Mouse (Mus musculus): Measurements from ENCODE around the gene F10. TPM values are rescaled to one million over a fixed set of nuclear protein-coding genes. Genes with fewer than 3 reads are reported as not detected.

The F10 gene
- total RNA-seq (2023), result not detected

DNA sequence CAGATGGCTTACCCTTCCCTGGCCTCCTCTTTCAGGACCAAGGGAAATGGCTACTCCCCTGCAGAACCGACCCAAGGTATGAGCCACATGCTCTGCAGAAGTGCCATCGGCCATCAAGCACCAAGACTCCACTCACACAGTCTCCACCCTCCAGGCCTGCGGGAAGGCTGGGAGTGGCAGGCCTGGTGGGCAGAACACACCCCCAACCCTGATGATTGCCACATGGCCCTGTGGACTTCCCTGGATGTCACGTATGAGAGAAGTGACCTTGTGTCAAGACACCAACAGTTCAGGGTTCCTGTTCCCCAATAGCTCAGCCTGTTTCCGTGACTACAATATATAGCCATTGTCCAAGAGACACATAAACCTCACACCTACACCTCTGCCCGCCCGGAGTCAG lies at the start of gene F10:
Gene F10 (plus strand): TSS at position 294 of the 400 bp plus-strand sequence.

GRCm38 (mm10) chr8:13025487-13026224 lies 11.5 kb upstream of the F10 start, which contains the start of gene F7:
Gene F7, plus strand, starts transcription at chr8:13026034.

DNA sequence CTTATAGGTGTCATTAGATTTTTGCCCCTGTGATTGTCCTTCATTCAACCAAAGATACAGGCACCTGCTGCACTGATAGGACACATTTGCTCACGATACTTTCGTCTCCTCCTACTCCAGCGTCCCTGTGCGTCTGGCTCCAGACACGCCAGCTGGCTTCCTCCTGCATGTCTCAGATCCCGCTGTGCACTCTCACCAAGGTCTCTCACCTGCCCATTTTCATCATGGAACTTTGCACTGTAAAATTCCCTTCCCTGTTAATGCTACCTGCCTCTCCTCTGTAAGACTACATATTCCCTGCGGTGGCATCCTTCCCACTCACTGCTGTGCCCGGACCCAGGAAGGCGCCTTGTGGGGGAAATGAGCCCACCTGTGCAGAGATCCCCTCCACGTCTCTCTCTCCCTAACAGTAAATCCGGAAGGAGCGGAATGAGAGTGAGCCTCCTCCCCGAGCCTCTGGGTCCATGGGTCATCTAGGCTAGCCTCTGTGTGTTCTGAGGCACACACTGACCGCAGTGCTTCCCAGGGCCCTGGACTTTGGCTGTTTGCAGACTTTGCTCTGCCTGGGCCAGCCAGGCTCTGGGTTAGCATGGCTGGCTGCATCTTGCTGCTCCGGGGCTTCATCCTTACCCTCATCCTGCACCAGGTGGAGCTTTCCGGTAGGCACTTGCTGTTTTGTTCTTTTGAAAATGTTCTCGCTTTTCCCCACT lies 23.5 kb downstream of the F10 start, which contains the start of gene Proz:
Gene Proz (plus strand): TSS at position 474 of the 710 bp plus-strand sequence.

DNA sequence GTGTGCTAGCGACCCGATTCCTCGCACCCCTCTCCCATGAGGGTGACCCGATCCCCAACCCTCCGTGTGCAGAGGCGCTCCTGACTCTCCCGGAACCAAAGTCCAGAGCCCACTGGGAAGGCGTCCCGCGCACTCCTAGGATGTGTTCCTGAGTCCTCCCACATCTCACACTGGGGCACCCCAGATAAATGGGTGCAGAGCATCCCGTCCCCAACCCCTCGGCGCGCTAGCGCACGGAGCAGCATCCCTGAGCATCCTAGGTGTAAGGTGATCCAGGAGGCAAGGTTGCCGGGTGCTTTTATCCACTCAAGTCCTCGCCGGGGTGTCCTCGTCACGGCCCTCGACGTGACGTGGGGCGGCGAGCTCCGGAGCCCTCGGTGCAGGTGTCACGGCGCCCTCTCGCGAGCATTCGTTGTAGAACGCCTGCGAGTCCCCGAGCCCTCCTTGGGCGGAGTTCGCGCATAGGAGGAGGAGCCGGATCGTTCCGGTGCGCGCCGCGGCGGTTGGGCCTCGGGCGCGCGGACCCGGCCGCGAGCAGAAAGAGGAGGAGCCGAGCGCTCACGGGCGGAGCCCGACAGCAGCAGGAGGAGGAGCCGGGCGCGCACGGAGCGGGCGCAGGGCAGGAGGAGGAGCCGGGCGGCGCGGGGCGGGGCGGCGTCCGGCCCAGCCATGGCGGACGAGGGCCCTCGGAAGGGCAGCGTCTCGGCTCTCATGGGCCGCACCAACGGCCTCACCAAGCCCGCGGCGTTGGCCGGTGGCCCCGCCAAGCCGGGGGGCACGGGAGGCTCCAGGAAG lies 68.2 kb downstream of the F10 start, which contains the start of the genes Pcid2 and Cul4a:
Gene Pcid2 (minus strand): TSS at position 373 of the 795 bp plus-strand sequence.
Gene Cul4a (plus strand): TSS at position 535 of the 795 bp plus-strand sequence.

Other genes starting within 250 kb of the F10 start
- not detected for gene Mcf2l, start 163.5 kb upstream of the F10 start, total RNA-seq (2023)
- not detected for gene F7, start 11.3 kb upstream of the F10 start, total RNA-seq (2023)
- gene Proz, start 23.6 kb downstream of the F10 start, total RNA-seq (2023), result not detected
- gene Pcid2, start 68.2 kb downstream of the F10 start, total RNA-seq (2023), result 10 to 100 TPM; 35.5 to 38.6 TPM
- gene Cul4a, start 68.3 kb downstream of the F10 start, total RNA-seq (2023), result 10 to 100 TPM; 50.5 to 70.9 TPM
- 100 to 1,000 TPM; 127 to 133 TPM for gene Lamp1, start 121.9 kb downstream of the F10 start, total RNA-seq (2023)
- not detected for gene Grtp1, start 163.3 kb downstream of the F10 start, total RNA-seq (2023)
- not detected for gene Adprhl1, start 216.9 kb downstream of the F10 start, total RNA-seq (2023)